Mouse (Mus musculus) embryo, embryonic 10 days (tissue): Measurements from ENCODE around the gene Rapgef5.

Experiments
- DNase-seq: peaks from one replicate; pipeline ENCODE4 v3.0.0-alpha.2; 2015; ENCODE audit warnings: low spot score

Gene Rapgef5

GRCm38 (mm10) chr12:117720794-117721747 is 204.8 kb downstream of the Rapgef5 start:
- peak; percentile 47 for DNase-seq

DNA sequence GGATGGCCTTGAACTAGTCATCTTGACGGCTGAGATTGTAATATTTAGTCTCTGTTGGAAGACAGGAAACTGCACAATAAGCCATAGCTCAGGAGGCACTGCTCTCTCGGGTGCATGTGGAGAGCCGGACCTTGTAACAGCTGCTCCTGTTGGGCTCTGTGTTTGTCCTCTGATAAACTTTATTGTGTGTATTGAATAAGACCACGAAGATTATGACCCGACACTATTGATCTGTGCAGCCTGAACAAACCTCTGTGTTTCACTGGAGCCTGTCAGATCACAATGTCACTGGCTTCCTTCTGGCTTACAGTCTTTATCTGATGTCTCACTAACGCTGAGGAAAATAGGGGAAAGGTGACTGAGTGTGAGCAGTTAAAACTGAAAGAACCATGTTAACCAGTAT is 205.5 kb downstream of the Rapgef5 start:
- no peak for DNase-seq

DNA sequence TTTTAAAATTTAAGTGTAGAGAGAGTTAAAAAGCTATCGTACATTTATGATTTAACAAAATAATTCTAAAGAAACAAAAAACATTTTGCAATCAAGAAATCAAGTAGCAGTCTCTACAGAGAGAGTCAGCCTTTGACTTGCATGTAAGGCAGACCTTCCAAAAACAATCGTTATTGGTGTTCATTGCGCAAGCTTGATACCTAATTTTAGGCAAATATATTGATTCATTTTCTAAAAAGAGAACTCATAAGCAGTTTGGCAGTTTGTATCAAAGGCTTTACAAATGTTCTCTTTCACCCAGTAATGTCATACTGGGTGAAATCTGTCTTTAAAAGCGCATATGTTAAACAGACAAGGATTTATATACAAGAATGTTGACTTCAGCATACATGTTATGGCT is 208.7 kb downstream of the Rapgef5 start:
- no peak for DNase-seq

GRCm38 (mm10) chr12:117727481-117728177 is 211.3 kb downstream of the Rapgef5 start:
- DNase-seq = no peak

- peak; percentile 31 for DNase-seq
Measured at GRCm38 (mm10) chr12:117728178-117728611, 211.9 kb downstream of the Rapgef5 start.

DNA sequence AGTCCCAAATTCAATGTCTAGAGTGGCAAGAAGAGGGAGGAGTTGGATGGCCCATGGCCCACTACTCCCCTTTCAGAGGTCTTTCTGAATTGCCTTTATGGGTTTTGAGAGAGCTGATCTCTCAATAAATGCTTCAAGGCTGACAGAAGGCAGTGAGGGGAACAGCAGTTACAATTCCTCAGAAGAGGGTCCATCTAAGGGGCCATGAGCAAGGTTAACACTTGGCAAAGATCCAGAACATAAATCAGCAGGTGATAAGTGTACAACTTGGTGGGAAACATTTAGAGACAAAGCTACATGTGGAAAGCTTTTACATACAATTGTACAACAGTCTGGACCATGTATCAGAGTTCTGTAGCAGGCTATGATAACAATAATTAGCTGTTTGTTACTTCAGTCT is 217.3 kb downstream of the Rapgef5 start:
- DNase-seq = peak; percentile 13

DNA sequence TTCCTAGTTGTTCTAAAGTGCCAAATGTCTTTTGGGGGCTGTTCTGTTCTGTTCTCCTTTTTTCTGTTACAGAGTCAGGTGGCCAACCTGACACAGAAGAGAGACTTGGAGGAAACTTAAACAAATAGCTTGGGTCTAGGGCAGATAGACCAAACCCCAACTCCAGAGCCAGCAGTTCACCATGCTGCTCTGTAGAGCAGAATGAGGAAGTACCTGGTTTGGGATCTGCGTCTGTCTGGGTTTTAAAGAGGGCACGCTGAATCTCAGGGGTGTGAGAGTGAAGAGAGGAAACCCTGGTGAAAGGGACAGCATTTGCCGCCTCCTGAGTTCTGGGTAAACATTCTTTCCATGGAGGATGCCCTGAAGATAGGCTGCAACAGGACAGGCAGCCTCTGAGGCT is 219.9 kb downstream of the Rapgef5 start:
- DNase-seq = no peak

DNA sequence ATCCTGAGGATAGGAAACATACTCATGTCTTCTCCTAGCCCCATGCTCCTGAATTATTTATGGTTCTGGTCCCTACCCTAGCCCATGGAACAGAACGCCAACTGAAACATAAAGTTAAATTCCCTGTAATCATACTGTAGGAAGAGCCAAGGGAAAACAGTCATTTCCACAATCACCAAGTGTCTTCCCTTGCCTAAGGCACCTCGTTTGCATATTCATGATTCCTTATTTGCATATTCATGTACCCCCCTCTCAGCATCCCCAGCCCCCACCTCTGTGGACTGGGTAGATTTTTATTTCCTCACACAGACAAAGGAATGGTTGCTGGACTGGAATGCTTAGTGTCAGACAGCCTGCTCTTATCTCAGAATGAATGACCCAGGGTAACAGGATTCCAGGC is 220.6 kb downstream of the Rapgef5 start:
- no peak for DNase-seq

DNA sequence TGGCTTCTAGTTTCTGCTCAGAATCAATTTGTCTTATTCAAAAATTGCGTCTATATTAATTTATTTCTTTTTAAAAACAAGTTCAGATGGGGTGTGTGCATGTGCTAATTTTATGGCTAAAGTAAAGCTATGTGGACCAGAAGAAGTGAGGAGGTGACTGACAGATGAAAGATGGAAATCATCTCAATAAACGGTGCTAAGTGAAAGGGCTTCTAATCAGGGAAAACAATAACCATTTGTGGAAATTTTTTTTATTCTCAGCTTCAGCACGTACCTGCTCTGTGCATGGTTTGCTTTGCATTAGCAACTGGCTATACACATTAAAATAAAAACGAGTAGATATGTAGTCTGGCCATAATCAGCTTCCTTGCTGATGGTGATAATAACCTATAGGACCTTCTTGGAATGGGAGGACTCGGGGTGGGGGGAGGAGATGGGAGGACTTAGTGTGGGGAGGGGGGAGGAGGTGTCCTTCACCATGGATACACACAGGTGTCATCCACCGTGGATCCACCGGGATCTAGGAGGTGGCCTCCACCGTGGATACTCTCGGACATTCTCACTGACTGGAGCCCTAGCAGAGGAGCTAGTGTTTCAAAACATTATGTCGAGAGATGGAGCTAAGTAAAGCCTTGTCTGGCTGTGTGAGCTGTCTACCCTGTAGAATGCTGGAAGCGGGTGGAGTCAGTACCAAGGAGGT is 221.2 kb downstream of the Rapgef5 start:
- no peak for DNase-seq

GRCm38 (mm10) chr12:117742487-117742886 is 226.2 kb downstream of the Rapgef5 start:
- no peak for DNase-seq

DNA sequence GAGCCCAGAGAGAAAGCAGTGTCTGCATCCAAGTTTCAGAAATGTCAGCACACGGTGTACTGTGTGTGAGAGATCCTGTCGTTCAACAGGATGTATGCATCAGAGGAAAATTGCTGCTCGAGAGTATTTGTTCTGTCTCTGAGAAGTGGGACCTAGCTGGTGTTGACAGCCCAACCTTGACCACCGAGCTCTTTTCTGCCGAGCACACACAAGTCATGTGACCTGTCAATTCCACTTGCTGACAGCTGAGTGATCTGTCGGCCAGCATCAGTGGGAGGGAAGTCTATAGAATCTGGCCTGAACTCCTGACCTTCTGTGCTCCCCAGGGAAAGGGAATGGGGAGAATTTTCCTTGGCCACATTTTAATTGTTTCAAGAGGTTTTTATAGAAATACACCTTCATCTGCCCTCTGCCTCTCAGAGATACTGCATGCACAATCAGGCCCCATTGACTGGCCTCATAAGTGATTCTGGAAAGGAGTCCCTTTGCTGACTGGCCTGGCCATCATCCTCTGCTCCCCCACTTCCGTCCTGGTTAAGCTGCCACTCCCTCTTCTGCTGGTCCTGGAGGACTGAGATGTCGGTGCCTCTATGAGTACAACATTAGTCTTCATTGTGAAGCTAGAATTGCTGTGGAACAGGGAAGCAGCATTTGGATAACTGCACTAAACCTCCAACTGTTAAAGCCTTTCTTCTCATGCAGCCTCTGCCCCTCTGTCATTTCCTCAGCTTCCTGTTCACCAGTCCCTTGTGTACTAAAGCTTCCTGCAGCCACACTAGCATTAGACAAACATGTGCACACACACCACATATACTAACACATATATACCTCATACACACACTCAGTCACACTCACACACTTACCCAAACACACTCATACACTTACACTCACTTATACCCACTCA is 228.6 kb downstream of the Rapgef5 start:
- peak; percentile 70 for DNase-seq

DNA sequence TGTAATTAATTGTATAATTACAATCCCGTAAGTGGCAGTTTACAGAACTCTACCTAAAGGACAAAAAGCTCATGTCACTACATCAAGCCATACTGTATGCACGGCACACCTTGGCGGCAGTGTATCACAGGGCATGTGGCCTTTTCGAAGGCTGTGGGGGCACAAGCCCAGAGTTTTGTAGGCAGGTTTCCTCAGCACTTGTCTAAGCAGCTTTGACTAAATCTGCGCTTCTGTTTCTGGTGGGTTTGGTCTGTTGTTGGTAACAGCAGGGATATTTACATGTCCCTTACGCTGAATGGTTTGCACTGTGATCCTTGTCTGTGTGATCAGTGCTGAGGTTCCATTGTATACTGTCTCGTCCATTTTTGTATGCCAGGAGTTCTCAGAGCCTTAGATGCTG is 230.3 kb downstream of the Rapgef5 start:
- no peak for DNase-seq

DNA sequence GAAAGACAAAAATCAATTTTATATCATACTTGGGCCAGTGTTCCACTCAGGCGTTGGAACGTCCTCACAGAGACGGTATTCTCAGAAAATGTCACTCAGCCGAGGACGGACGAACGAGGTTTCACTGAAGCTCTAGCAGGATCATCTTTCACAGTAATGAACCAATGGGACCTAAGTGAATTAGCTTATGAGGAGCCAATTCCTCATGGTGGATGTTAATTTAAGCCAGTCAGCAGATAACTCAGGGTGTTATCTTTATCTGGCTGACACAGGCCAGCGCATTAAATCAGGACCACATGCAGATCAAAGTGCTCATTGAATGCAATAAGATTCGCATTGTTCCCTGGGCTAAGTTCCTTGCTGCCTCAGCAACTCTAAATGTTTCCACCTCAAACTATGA is 234.8 kb downstream of the Rapgef5 start:
- DNase-seq = peak; percentile 67

DNA sequence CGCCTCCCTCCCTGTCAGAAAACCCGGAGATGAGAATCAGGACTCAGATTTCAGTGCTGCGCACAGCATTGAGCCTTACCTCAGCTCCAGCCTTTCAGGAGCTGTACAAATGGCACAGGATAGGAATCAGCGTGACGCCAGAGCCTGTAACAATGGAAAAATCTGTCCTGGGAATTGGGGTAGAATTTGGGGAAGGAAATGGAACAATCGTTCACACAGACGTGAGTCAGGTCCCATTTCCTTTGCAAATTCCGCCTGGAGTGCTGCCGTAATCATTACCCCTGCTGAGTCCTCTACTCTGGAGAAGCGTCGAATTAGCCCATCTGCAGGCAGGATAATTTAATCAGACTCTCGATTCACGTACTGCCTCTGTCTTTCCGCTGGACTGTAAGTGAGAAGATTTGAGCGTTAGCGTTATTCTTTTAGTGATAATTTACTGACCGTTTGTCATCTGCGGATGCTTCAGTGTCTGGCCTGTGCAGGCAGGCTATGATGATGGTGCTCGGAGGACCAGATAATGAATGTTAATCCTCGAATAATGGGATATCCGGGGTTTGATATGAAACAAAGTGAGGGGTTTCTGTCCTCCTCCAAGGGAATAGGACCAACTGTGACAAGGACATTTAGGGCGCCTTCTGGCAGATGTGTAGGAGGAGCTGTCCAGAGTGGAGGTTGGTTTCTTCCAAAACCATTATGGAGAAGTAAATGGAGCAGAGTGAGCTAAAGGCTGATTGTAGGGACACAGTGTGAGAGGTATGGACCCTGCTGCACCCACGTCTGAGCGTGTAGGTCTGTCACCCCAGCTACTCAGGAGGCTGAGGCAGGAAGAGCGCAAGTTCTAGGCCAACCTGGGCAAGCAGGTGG is 235.5 kb downstream of the Rapgef5 start:
- DNase-seq = peak; percentile 65

DNA sequence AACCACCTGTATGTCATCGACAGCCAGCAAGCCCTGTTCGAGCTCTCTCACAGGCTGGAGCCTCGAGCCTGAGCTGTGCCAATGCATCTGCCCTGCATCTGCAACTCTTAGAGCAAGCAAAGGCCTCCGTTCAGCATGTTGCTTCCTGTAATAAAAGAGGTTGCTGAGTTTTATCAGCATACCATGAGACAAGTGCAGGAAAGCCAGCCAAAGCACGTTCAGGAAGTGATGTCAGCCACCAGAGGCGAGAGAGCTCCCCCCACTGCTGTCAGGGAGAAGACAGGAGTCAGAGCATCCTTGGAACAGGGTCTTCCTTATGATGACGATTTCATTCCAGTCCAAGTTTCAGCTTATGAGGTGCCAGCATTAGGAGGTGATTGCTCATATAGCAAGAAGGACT is 239.7 kb downstream of the Rapgef5 start:
- DNase-seq = no peak

DNA sequence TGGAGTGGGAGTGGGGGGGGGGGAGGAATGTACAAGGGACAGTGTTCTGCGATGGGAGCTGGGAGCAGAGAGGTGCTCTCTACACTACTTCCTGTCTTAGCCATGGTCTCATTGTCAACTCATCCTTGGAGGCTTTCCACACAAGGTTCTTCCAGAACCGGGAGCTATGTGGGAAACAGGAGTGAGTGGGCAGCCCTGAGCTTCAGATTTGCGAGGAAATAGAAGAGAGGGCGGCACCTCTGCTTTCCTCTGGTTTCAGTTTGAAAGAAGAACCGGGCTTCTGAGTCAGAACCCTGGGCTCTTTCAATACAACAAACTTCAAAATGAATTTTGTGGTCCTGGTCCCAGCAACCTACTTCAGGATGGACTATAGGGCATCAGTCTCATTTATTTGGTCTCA is 244.1 kb downstream of the Rapgef5 start:
- no peak for DNase-seq

DNA sequence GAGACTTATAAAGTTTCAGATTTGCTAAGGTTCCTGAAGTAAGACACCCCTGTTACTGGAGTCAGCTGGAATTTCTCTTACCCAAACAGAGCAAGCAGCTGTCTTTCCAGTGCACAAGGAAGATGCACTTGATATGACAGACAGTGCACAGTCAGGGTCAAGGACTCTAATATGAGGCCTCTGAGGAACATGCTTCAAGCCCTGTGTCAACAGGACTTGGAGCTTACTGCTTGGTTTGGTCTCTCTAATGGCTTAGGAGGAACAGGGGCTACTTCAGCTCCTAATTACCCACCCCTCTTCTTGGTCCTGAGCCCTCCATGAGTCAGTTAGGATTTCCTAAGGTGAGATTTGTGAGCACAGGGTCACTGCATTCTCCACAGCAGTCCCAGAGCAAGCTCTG is 244.6 kb downstream of the Rapgef5 start:
- DNase-seq = no peak

GRCm38 (mm10) chr12:117761698-117762097 is 245.4 kb downstream of the Rapgef5 start:
- DNase-seq = peak; percentile 52

DNA sequence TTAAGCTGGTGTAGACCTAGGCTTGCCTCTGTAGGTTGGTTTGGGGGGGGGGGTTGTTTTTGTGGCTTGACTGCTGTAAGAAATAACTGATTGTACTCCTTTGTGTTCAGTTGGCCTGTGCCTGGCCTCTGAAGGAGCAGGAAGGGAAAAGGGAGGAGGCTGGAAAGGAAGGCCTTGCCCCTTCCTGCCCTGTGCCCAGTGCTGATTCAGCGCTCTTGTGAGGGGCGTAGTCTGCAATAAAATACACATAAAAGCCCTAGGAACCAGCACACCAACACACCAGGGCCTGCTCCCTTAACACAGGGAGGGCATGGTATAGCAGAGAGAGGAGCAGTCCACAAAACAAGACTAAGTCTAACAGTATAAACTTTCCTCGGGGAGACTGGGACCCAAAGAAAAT is 247.0 kb downstream of the Rapgef5 start:
- DNase-seq = peak; percentile 22

GRCm38 (mm10) chr12:117764839-117765238 is 248.6 kb downstream of the Rapgef5 start:
- DNase-seq = peak; percentile 94

DNA sequence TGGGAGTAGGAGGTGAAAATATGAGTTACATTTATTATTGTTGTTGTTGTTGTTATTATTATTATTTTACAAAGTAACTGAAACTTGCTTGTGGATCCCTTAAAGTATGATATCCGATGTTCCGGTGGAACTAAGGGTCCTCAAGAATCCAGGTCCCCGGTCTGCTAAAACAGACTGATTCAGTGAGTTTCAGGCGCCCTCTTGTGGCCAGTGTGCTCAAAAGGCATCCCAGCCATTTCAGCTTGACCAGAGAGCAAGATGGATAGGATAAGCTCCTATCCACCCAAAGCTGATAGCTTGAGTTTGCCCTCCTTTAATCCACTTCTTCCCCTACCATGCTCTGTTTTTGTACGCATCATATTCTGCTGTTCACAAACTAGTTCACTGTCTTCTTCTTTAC is 252.8 kb downstream of the Rapgef5 start:
- DNase-seq = peak; percentile 95
